Mouse (Mus musculus): ENCODE results near the gene Cyp2d10.
"Not testable (repeated sequence)": the region's sequence is repeated elsewhere in the genome, so short reads cannot be mapped to it uniquely, and the experiment has no call there.

DNA sequence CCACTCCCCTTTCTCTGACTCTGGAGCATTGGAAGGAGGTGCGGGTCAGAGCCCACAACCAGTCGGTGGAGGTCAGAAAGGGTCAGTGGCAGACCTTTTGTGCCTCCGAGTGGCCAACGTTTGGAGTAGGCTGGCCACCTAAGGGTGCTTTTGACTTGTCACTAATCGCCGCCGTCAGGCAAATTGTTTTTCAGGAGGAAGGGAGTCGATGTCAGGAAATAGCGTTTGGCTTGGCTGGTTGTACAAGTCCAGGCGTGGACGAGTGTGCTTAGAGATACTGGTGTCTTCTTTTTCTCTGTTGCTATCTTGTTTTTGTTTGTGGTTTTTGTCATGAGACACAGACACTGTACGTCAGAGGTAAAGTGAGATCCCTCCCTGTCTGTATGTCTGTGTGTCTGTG lies 43.2 kb downstream of the Cyp2d10 start:
- TF ChIP-seq POLR2A (IDR thresholded peaks at IDR 0.05; ENCODE audit: low read depth, low read length); CTCF (IDR thresholded peaks at IDR 0.05; ENCODE audit: borderline replicate concordance, insufficient read depth, low read length): not testable (repeated sequence)

Data from embryonic fibroblast, embryonic 13.5 days (primary cell).